In genomic region chr4:120273594-120273993, GRCm38 (mm10) we compare ENCODE assay signal across 36 mouse cellular contexts. TPM values are rescaled to one million over a fixed set of nuclear protein-coding genes. Genes with fewer than 3 reads are reported as not detected.
"Had no signal": no experiment of that assay in that cellular context is flagged by ENCODE, and none has a peak within 500 bp of the region (broad histone marks: within the 10 kb centered on the region; RNA-seq: fewer than 3 reads in every experiment).

No protein-coding gene starts in this region.

- DNase-seq: heart, postnatal 10 days; heart, postnatal 14 days; heart, postnatal 36 days; heart, postnatal 4 days; kidney, adult 11 months; kidney, adult 18-20 months; kidney, adult 2 months; kidney, adult 8-10 months; kidney, adult 9 months; kidney, postnatal 10 days; kidney, postnatal 14 days; kidney, postnatal 25 days; kidney, postnatal 36 days; kidney, postnatal 4 days; layer of hippocampus, adult 9-11 months; layer of hippocampus, postnatal 36 days had no signal

- H3K4me3 ChIP-seq: heart, embryonic 12.5 days; heart, embryonic 13.5 days; heart, embryonic 15.5 days; hindbrain, embryonic 10.5 days; hindbrain, embryonic 12.5 days; hindbrain, embryonic 13.5 days; hindbrain, embryonic 15.5 days; intestine, embryonic 15.5 days; kidney, embryonic 15.5 days; layer of hippocampus, adult 2 months; left cerebral cortex, adult 2 months had no signal

- H3K36me3 ChIP-seq: heart, embryonic 12.5 days; heart, embryonic 13.5 days; heart, embryonic 15.5 days; hindbrain, embryonic 10.5 days; hindbrain, embryonic 12.5 days; hindbrain, embryonic 13.5 days; hindbrain, embryonic 15.5 days; intestine, embryonic 15.5 days; kidney, embryonic 15.5 days had no signal

- H3K27ac ChIP-seq: heart, embryonic 13.5 days; heart, embryonic 15.5 days; hindbrain, embryonic 10.5 days; hindbrain, embryonic 12.5 days; hindbrain, embryonic 13.5 days; hindbrain, embryonic 14.5 days; hindbrain, embryonic 15.5 days; hindbrain, postnatal 0 days; intestine, embryonic 15.5 days; kidney, embryonic 15.5 days; kidney, postnatal 0 days; layer of hippocampus, adult 2 months; left cerebral cortex, adult 2 months had no signal

- H3K9ac ChIP-seq: heart, embryonic 12.5 days; heart, embryonic 13.5 days; heart, embryonic 15.5 days; hindbrain, embryonic 12.5 days; hindbrain, embryonic 13.5 days; hindbrain, embryonic 14.5 days; hindbrain, embryonic 15.5 days; intestine, embryonic 15.5 days; kidney, embryonic 15.5 days had no signal

- H3K4me2 ChIP-seq: heart, embryonic 11.5 days; heart, embryonic 12.5 days; heart, embryonic 13.5 days; heart, embryonic 15.5 days; hindbrain, embryonic 12.5 days; hindbrain, embryonic 13.5 days; hindbrain, embryonic 14.5 days; hindbrain, embryonic 15.5 days; intestine, embryonic 15.5 days; kidney, embryonic 15.5 days had no signal

- ATAC-seq: hindbrain, embryonic 16.5 days; hindbrain, postnatal 0 days; inflammation-experienced regulatory T-cells, adult 6 months; intestine, embryonic 15.5 days; intestine, embryonic 16.5 days; intestine, postnatal 0 days had no signal

- H3K9me3 ChIP-seq: heart, embryonic 12.5 days; heart, embryonic 13.5 days; heart, embryonic 15.5 days; hindbrain, embryonic 10.5 days; hindbrain, embryonic 12.5 days; hindbrain, embryonic 13.5 days; hindbrain, embryonic 15.5 days; intestine, embryonic 15.5 days; kidney, embryonic 15.5 days had no signal

RNA-seq across cellular contexts. Expression of gene Foxo6, which starts 13.6 kb away (rescaled TPM):
- total RNA-seq: hematopoietic stem cell, adult 5-6 weeks had no signal
- polyA plus RNA-seq: heart, embryonic 13.5 days; inflammation-experienced regulatory T-cells, adult 6 months had no signal
